Mouse (Mus musculus): Measurements from ENCODE around the gene Nup98.

The Nup98 gene

GRCm38 (mm10) chr7:102229814-102230213 lies 19.8 kb upstream of the Nup98 start:
- DNase-seq, result no peak

- DNase-seq, result no peak
These were observed 18.2 kb upstream of the Nup98 start for GRCm38 (mm10) chr7:102228049-102228670.

GRCm38 (mm10) chr7:102226051-102226450 lies 16.1 kb upstream of the Nup98 start:
- DNase-seq, result no peak

GRCm38 (mm10) chr7:102223883-102224738 lies 14.1 kb upstream of the Nup98 start:
- no peak for DNase-seq

GRCm38 (mm10) chr7:102222830-102223556 lies 13.0 kb upstream of the Nup98 start:
- DNase-seq, result peak; percentile 35 to 53

GRCm38 (mm10) chr7:102222336-102222735 lies 12.4 kb upstream of the Nup98 start:
- DNase-seq, result peak in 1 of 2 experiments; percentile 44

GRCm38 (mm10) chr7:102221899-102222298 lies 11.9 kb upstream of the Nup98 start:
- DNase-seq, result no peak

GRCm38 (mm10) chr7:102211071-102211470 lies 1.1 kb upstream of the Nup98 start:
- DNase-seq, result no peak

GRCm38 (mm10) chr7:102208806-102209363 lies 1.1 kb downstream of the Nup98 start:
- DNase-seq, result no peak

- no peak for DNase-seq
These were observed 4.3 kb downstream of the Nup98 start for GRCm38 (mm10) chr7:102205646-102206045.

- DNase-seq, result no peak
These were observed 5.6 kb downstream of the Nup98 start for GRCm38 (mm10) chr7:102204296-102204857.

- no peak for DNase-seq
These were observed 8.8 kb downstream of the Nup98 start for GRCm38 (mm10) chr7:102200996-102201785.

GRCm38 (mm10) chr7:102200576-102200975 lies 9.4 kb downstream of the Nup98 start:
- no peak for DNase-seq

GRCm38 (mm10) chr7:102192356-102192755 lies 17.6 kb downstream of the Nup98 start:
- no peak for DNase-seq

GRCm38 (mm10) chr7:102183849-102184248 lies 26.1 kb downstream of the Nup98 start:
- no peak for DNase-seq

- DNase-seq, result no peak
These were observed 39.7 kb downstream of the Nup98 start for GRCm38 (mm10) chr7:102170300-102170699.

- no peak for DNase-seq
These were observed 56.3 kb downstream of the Nup98 start for GRCm38 (mm10) chr7:102153691-102154090.

GRCm38 (mm10) chr7:102137898-102138297 lies 72.1 kb downstream of the Nup98 start:
- DNase-seq, result no peak

GRCm38 (mm10) chr7:102137464-102137863 lies 72.5 kb downstream of the Nup98 start:
- peak; percentile 25 to 26 for DNase-seq

- DNase-seq, result no peak
These were observed 77.6 kb downstream of the Nup98 start for GRCm38 (mm10) chr7:102132395-102132794.

- no peak for DNase-seq
These were observed 89.7 kb downstream of the Nup98 start for GRCm38 (mm10) chr7:102120326-102120725.

- DNase-seq, result no peak
These were observed 92.6 kb downstream of the Nup98 start for GRCm38 (mm10) chr7:102117382-102117781.
